Mouse (Mus musculus): ENCODE measurements around the gene Tpm1.

Gene Tpm1

DNA sequence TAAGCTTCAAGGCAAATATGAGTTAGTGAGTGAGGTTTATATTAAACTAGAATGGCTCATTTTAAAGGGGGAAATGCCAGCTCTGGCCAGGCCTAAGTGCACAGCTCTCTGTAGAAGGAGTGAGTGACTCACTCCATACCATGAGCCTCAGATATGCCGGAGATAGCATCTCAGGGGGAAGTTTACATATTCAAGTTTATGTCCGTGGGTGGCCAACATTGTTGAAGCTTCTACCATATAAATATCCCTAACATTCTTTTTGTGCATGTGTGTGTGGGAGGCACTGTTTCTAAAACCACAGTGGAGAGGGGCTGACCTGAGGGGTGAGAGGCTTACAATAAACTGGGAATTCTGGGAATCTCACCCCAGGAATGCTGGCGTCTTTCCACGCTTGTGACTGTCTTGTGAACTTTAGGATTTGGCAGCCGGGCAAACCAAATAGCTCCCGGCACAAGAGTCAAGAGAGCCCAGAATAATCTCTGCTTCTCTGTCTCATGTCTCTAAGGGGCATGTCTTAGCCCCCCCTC is 60.3 kb downstream of the Tpm1 start:
- DNase-seq (ENCODE audit: low read depth in 1 of 2, low spot score in 2 of 2): no peak

- no peak for DNase-seq (ENCODE audit: low read depth in 1 of 2, low spot score in 2 of 2)
Measured at GRCm38 (mm10) chr9:66988198-66988887, 60.9 kb downstream of the Tpm1 start.

- peak in 1 of 2 experiments; percentile 39 for DNase-seq (ENCODE audit: low read depth in 1 of 2, low spot score in 2 of 2)
Measured at GRCm38 (mm10) chr9:66985377-66985776, 63.8 kb downstream of the Tpm1 start.

DNA sequence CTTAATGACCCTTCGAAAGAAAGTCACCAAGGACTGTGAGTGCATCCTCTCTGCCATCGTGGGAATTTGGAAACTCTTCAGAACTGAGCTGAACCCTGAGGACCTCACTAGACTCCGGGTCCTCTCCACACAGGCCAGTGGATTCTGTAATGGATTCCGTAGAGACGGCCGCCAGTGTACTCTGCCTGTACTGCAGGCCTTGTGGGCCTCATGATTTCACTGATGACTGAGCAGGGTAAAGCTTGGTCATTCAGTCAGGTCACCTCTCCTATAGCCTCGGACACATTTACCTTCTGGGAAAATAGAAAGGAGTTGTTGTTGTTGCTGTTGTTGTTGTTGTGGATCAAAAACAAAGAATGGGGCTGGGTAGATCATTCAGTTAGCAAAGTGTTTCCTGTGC is 67.1 kb downstream of the Tpm1 start:
- DNase-seq (ENCODE audit: low read depth in 1 of 2, low spot score in 2 of 2): no peak

DNA sequence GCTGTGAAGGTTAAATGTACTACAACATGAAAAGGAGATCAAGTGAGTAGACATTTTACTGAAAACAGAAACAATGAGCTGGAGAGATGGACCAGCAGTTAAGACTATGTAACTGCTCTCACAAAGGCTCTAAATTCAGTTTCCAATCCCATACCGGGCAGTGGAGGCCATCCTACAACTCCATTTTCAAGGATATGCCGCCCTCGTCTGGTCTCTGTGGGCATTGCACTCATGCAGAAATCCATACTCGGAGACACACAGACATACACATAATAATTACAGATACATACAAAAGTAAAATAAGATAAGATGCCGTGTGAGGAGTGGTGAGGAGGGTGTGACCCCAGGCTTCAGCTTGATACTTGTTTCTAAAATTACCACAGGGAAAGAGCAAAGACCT is 68.7 kb downstream of the Tpm1 start:
- peak; percentile 47 to 75 for DNase-seq (ENCODE audit: low read depth in 1 of 2, low spot score in 2 of 2)

DNA sequence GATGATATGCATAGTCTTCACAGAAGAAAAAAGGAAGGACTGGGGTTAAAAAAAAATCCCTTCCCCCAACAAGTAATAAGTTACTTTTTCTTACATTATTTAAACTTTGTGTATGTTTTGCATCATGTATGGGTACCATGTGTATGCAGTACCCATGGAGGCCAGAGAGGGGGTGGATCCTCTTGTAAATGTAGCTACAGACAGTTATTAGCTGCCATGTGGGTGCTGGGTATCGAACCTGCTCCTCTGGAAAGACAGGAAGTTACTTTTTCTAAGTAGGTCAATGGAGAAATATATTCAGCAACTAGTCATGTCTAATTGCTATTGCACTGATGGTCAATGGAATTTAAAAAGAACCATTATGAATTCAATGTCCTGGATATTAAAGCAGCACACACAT is 70.7 kb downstream of the Tpm1 start:
- no peak for DNase-seq (ENCODE audit: low read depth in 1 of 2, low spot score in 2 of 2)

GRCm38 (mm10) chr9:66977982-66978381 is 71.2 kb downstream of the Tpm1 start:
- DNase-seq (ENCODE audit: low read depth in 1 of 2, low spot score in 2 of 2): no peak

DNA sequence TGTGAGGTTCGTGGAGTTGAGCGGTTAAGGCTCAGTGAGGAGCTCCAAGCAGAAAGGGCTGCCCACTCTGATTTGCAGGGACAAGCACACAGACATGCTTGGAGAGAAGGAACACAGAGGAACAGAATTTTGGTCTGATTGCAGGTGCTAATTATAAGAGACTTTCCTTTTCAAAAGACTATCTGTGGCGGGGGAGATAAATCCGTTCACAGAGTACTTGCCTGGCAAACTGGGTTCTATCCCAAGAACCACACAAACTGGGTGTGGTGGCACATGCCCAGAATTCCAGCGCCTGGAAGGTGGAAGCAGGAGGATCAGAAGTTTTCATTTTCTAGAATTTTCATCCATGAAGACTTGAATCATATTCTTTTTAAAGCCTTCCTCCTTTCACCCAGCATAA is 72.1 kb downstream of the Tpm1 start:
- DNase-seq (ENCODE audit: low read depth in 1 of 2, low spot score in 2 of 2): no peak

DNA sequence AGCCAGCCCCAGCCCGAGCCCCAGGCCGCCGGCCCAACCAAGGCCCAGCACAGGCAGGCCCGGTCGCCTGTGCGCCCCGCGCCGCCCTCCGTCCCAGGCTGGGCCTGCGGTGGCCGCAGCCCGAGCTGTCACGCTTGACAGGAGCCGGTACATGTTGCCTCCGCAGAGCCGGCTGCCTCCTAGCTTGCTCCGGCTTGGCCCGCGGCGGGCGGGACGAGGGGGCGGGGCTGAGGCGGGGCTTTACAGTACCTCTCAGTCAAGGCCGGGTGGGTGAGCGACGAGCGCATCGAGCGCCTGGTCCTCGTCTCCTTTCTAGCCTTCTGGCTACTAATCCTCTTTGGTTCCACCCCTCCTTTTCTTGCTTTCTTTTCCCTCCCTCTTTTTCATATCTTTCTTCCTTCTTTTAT is 74.0 kb downstream of the Tpm1 start, which contains the start of gene Lactb:
TSS of gene Lactb (minus strand) at position 246 of the 407 bp plus-strand sequence.
- DNase-seq (ENCODE audit: low read depth in 1 of 2, low spot score in 2 of 2): peak; percentile 79 to 87

GRCm38 (mm10) chr9:66974721-66975225 is 74.4 kb downstream of the Tpm1 start:
- DNase-seq (ENCODE audit: low read depth in 1 of 2, low spot score in 2 of 2): peak; percentile 75 to 83

All from monocyte, adult 2 months (primary cell).